Mouse (Mus musculus): Measurements from ENCODE around the gene Vmn1r5. TPM values are rescaled to one million over a fixed set of nuclear protein-coding genes. Genes with fewer than 3 reads are reported as not detected.
"Not testable (repeated sequence)": the region's sequence is repeated elsewhere in the genome, so short reads cannot be mapped to it uniquely, and the experiment has no call there.

The Vmn1r5 gene
- total RNA-seq (2021), result not detected
- polyA plus RNA-seq (2012; rRNA removed), result not detected in 2 replicates
- long read RNA-seq, result 0 reads

DNA sequence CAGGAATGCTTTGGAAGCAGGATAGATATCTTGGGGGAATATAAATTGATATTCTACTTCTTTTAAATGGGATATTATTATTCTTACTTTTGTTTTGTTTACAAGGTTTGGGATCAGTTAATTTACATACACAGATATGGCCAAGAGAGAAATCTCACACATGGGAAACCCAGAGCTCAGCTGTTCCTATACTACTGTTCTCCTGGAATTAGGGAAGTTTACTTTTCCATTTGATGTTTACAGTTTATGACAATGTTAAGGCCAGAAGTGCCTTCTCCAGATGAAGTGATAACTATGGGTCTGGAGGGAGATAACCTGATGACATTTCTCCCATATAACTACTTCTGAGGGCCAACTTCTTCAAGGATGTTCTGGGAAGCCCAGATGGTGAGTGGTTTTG lies at the start of gene Vmn1r5:
Vmn1r5 (plus strand) TSS at position 301 of the 400 bp plus-strand sequence.
- no peak for DNase-seq

DNA sequence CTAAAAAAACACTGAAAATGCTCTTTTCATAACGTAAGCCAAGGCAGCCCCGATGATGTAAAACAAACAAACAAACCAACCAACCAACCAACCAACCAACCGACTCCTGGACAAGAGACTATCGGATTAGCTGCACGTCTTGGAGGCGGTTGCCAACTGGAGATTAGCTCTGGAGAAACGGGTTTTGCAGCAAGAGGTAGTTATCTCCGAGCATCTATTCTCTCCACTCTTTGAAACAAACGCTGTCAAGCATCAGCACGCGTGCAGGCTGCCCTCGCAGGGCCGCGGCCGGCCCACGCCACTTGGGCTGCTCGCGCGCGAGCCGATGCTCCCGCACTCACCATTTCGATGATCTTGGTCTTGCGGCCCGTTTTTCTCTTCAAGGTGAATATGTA lies 46.7 kb upstream of the Vmn1r5 start:
- no peak for DNase-seq

DNA sequence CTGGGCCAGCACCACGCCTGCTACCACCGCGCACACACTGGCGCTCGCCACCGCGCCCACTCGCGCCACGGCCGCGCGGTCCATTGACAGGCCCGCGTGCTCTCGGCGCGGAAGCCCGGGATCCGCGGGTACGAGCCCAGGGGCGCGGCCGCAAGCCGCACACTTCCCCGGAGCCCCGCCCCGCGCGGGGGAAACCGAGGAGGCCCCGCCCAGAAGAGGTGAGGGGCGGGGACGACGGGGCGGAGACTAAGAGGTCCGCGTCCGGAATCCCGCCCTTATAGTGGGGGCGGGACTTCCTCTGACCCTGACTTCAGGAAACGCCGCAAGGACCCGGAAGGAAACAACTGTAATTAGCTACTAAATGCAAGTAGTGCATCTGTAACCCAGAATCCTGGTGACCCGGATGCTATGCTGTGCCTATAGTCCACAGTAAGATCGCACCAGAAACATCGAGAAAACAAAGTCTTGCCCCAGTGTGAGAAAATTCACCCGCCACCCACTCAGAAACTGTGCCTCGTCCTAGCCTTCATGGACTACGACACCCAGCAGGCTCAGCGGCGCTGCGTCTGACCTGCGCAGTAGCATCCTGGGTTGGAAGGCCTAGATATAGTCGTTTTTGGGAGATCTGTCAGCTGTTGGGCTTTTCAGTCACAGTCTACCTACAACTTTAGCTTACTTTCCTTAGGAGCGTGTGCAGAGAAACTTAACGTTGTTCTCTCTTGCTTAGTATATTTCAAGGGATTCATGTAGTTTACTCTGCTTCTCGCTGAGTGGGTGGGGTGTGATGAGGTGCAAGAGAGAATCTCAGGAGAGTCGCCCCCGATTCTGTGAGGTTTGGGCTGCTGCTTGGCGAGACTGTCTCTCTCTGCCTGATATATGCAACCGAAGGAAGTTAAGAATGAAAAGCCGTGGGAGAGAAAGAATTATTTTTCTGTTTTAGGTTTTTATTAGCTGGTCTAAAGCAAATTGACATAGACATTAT lies 46.1 kb upstream of the Vmn1r5 start, which contains the start of the genes Nt5c3 and Vmn1r4:
Nt5c3 (minus strand) TSS at position 207 of the 982 bp plus-strand sequence.
Vmn1r4 (plus strand) TSS at position 290 of the 982 bp plus-strand sequence.
- peak; percentile 96 for DNase-seq

- no peak for DNase-seq
These were observed 38.2 kb upstream of the Vmn1r5 start for GRCm38 (mm10) chr6:56931648-56932415.

- no peak for DNase-seq
These were observed 37.6 kb upstream of the Vmn1r5 start for GRCm38 (mm10) chr6:56932464-56932863.

GRCm38 (mm10) chr6:56934366-56934765 lies 35.7 kb upstream of the Vmn1r5 start:
- no peak for DNase-seq

DNA sequence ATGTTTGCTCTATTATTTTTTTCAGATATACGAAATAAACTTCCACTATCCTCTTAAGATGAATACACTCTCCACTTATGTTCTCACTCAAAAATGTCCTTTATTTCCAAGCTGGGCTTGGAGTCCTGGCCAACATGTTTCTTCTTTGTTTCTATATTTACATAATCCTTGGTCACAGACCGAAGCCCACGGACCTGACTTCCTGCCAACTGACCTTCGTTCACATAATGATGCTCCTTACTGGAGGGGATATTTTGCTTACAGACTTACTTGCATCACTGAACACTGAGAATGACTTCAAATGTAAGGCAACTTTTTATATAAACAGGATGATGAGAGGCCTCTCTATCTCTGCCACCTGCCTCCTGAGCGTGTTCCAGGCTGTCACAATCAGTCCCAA lies 13.6 kb upstream of the Vmn1r5 start:
- DNase-seq, result no peak

- no peak for DNase-seq
These were observed 26.9 kb downstream of the Vmn1r5 start, which contains the start of gene Vmn1r6 for GRCm38 (mm10) chr6:56996943-56997342. Gene Vmn1r6 (plus strand): TSS chr6:56997243.

GRCm38 (mm10) chr6:57025224-57025623 lies 55.2 kb downstream of the Vmn1r5 start, which contains the start of gene Vmn1r7:
Gene Vmn1r7 (minus strand): TSS chr6:57025324.
- not testable (repeated sequence) for DNase-seq

GRCm38 (mm10) chr6:57031984-57032383 lies 61.9 kb downstream of the Vmn1r5 start, which contains the start of gene Vmn1r8:
Gene Vmn1r8 (plus strand): TSS chr6:57032284.
- DNase-seq, result no peak

DNA sequence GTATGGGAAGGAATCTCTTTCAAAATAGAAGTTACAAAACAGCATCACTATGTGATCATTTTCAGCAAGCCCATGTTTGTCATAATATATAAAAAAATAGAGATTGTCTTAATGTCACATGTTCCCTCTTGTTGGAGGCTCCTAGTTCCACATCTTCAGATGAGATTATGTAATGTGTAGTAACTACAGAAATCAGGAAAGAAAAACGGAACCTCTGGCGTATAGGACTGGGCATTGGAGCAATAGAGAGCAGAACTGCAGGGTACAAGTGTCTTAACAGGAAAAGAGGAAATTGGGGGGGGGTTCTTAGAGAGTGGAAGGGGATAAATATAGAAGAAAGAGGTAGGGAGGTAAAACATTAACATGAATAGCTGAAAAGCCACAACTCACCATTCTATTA lies 64.6 kb downstream of the Vmn1r5 start:
- no peak for DNase-seq

Other genes with a start within 250 kb of the Vmn1r5 start
- gene Kbtbd2, start 172.5 kb upstream of the Vmn1r5 start, total RNA-seq (2021), result 10 to 100 TPM; 28.5 to 32.7 TPM
- 3.0 and 4.3 TPM in 2 replicates for gene Kbtbd2, start 172.5 kb upstream of the Vmn1r5 start, polyA plus RNA-seq (2012; rRNA removed)
- gene Fkbp9, start 138.2 kb upstream of the Vmn1r5 start, total RNA-seq (2021), result 10 to 100 TPM; 53.9 to 87.1 TPM
- 33.5 and 35.2 TPM in 2 replicates for gene Fkbp9, start 138.2 kb upstream of the Vmn1r5 start, polyA plus RNA-seq (2012; rRNA removed)
- gene Nt5c3, start 46.3 kb upstream of the Vmn1r5 start, total RNA-seq (2021), result 10 to 100 TPM; 17.8 to 25.3 TPM
- 5.6 and 15.5 TPM in 2 replicates for gene Nt5c3, start 46.3 kb upstream of the Vmn1r5 start, polyA plus RNA-seq (2012; rRNA removed)
- under 1 TPM; 0.31 to 0.40 TPM for gene Vmn1r4, start 46.3 kb upstream of the Vmn1r5 start, total RNA-seq (2021)
- 0.04 and 0.07 TPM in 2 replicates for gene Vmn1r4, start 46.3 kb upstream of the Vmn1r5 start, polyA plus RNA-seq (2012; rRNA removed)
- not detected for gene Vmn1r6, start 27.0 kb downstream of the Vmn1r5 start, total RNA-seq (2021)
- not detected in 2 replicates for gene Vmn1r6, start 27.0 kb downstream of the Vmn1r5 start, polyA plus RNA-seq (2012; rRNA removed)
- gene Vmn1r7, start 55.1 kb downstream of the Vmn1r5 start, total RNA-seq (2021), result not detected
- gene Vmn1r7, start 55.1 kb downstream of the Vmn1r5 start, polyA plus RNA-seq (2012; rRNA removed), result not detected in 2 replicates
- gene Vmn1r8, start 62.0 kb downstream of the Vmn1r5 start, total RNA-seq (2021), result not detected
- not detected in 2 replicates for gene Vmn1r8, start 62.0 kb downstream of the Vmn1r5 start, polyA plus RNA-seq (2012; rRNA removed)
- not detected for gene Vmn1r9, start 96.5 kb downstream of the Vmn1r5 start, total RNA-seq (2021)
- not detected in 2 replicates for gene Vmn1r9, start 96.5 kb downstream of the Vmn1r5 start, polyA plus RNA-seq (2012; rRNA removed)
- not detected for gene Vmn1r10, start 139.2 kb downstream of the Vmn1r5 start, total RNA-seq (2021)
- gene Vmn1r10, start 139.2 kb downstream of the Vmn1r5 start, polyA plus RNA-seq (2012; rRNA removed), result not detected in 2 replicates
- not detected for gene Vmn1r11, start 163.2 kb downstream of the Vmn1r5 start, total RNA-seq (2021)
- not detected in 2 replicates for gene Vmn1r11, start 163.2 kb downstream of the Vmn1r5 start, polyA plus RNA-seq (2012; rRNA removed)
- not detected for gene Vmn1r12, start 186.6 kb downstream of the Vmn1r5 start, total RNA-seq (2021)
- gene Vmn1r12, start 186.6 kb downstream of the Vmn1r5 start, polyA plus RNA-seq (2012; rRNA removed), result not detected in 2 replicates
- not detected for gene Vmn1r13, start 233.0 kb downstream of the Vmn1r5 start, total RNA-seq (2021)
- not detected in 2 replicates for gene Vmn1r13, start 233.0 kb downstream of the Vmn1r5 start, polyA plus RNA-seq (2012; rRNA removed)

All from adrenal gland, adult 2 months (tissue).